ENCODE assay signal across 19 mouse cellular contexts in the genomic region with DNA sequence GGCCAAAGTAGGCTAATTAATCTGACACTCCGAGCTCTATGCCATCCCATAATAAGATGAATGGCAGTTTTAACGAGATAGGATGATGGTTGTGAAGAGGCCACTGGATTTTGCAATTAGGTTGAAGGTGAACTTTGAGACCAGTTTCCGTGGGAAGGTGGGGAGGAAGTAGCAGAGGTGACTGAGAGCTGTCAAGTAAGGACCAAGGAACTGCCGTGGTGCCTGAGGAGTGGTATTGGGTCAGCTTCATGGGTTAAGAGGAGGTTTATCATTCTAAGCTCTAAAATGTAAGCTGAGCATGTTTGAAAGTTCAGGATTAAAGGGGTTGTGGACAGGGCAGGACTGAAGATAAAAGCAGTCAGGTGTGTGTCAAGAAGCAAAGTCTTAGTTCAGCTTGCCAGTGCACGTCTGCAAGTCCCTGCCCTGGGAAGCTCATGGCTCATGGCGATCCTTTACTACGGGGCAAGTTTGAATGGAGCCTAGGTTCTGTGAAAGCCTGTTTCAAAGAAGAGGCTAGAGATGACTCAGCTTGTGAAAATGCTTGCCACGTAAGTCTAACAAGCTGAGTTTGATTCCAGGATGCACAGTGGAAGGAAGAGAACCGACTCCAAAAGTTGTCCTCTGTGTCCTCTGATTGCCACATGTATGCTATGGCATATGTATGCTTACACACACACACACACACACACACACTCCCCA. TPM values are rescaled to one million over a fixed set of nuclear protein-coding genes. Genes with fewer than 3 reads are reported as not detected.
DNase-seq lines count a peak whose midpoint lies in the region; ATAC-seq and TF ChIP-seq lines count a peak whose summit lies in the region.
"Had no signal": no experiment of that assay in that cellular context is flagged by ENCODE, and none has a peak within 500 bp of the region (broad histone marks: within the 10 kb centered on the region; RNA-seq: fewer than 3 reads in every experiment).

No protein-coding gene starts in this region.

- no peaks in the 10 kb centered on the region for H3K79me2 ChIP-seq in CH12.LX (replicated peaks; ENCODE audit: control insufficient read depth, extremely low read depth, insufficient read depth, poor library complexity, severe bottlenecking)

- no peaks in the 10 kb centered on the region for H3K9me3 ChIP-seq in liver, embryonic 15.5 days (replicated peaks)
- no peaks in the 10 kb centered on the region for H3K9me3 ChIP-seq in CH12.LX (replicated peaks; ENCODE audit: low read length)
- no peaks in the 10 kb centered on the region for H3K9me3 ChIP-seq in stomach, postnatal 0 days (ENCODE audit: control insufficient read depth, low read length)
- H3K9me3 ChIP-seq in heart, embryonic 12.5 days (replicated peaks): no peaks in the 10 kb centered on the region
- H3K9me3 ChIP-seq: embryonic facial prominence, embryonic 13.5 days; forebrain, embryonic 12.5 days; hindbrain, embryonic 12.5 days had no signal

- no peak for TF ChIP-seq CTCF in CH12.LX (conservative IDR thresholded peaks at IDR 0.05 in 1 of 2, IDR thresholded peaks at IDR 0.05 in 1 of 2; ENCODE audit: low read depth in 2 of 2, low read length in 2 of 2)
- no peak for TF ChIP-seq CTCF in stomach, postnatal 0 days (IDR thresholded peaks at IDR 0.05; ENCODE audit: low read depth)

- peak overlapping the region; percentile 16 for H3K27ac ChIP-seq in liver, embryonic 15.5 days (replicated peaks)
- H3K27ac ChIP-seq in CH12.LX (ENCODE audit: insufficient read depth, low read depth): no peak overlapping the region
- H3K27ac ChIP-seq in stomach, postnatal 0 days (replicated peaks): peak overlapping the region; percentile 81
- no peak overlapping the region for H3K27ac ChIP-seq in heart, embryonic 12.5 days (ENCODE audit: poor library complexity, severe bottlenecking)
- H3K27ac ChIP-seq: embryonic facial prominence, embryonic 13.5 days; forebrain, embryonic 12.5 days; hindbrain, embryonic 12.5 days had no signal

- TF ChIP-seq RAD21 in CH12.LX (IDR thresholded peaks at IDR 0.05; ENCODE audit: low read depth, low read length): no peak

- no peak for TF ChIP-seq EP300 in CH12.LX (IDR thresholded peaks at IDR 0.05; ENCODE audit: low read length)
- TF ChIP-seq EP300 in stomach, postnatal 0 days (optimal IDR thresholded peaks at IDR 0.05): no peak

- H3K4me2 ChIP-seq in liver, embryonic 15.5 days: no peak overlapping the region
- H3K4me2 ChIP-seq in CH12.LX (ENCODE audit: insufficient read depth, low read depth, poor library complexity, severe bottlenecking): no peak overlapping the region
- H3K4me2 ChIP-seq in stomach, postnatal 0 days (replicated peaks; ENCODE audit: low read depth): no peak overlapping the region
- no peak overlapping the region for H3K4me2 ChIP-seq in heart, embryonic 12.5 days
- H3K4me2 ChIP-seq: embryonic facial prominence, embryonic 13.5 days; forebrain, embryonic 12.5 days; hindbrain, embryonic 12.5 days had no signal

- DNase-seq in liver (no peak), CH12.LX (ENCODE audit: extremely low read depth) (no peak)
- DNase-seq in induced T-regulatory cell, adult 2 months (ENCODE audit: low read depth): peak; percentile 56
- no peak for DNase-seq in stomach, postnatal 0 days (ENCODE audit: low spot score)
- DNase-seq in cerebellum, adult 18-20 months: no peak
- DNase-seq: cerebellum, adult 11-12 months; heart, adult 18-20 months; kidney, adult 18-20 months; right cerebral cortex, postnatal 25 days; thymus, postnatal 14 days had no signal

- TF ChIP-seq POLR2A in CH12.LX (IDR thresholded peaks at IDR 0.05; ENCODE audit: low read depth, low read length): no peak

- ATAC-seq in liver, embryonic 15.5 days (ENCODE audit: insufficient read depth): no peak
- peak; percentile 63; the same call in 1 of the 2 replicates for ATAC-seq in stomach, postnatal 0 days (ENCODE audit: low FRiP score, low TSS enrichment)
- ATAC-seq in heart, embryonic 12.5 days (ENCODE audit: insufficient number of reproducible peaks, low FRiP score): no peak
- ATAC-seq: midbrain, embryonic 16.5 days had no signal

- no peaks in the 10 kb centered on the region; the same call in 1 of the 2 replicates for H3K27me3 ChIP-seq in liver, embryonic 15.5 days
- no peaks in the 10 kb centered on the region for H3K27me3 ChIP-seq in CH12.LX (replicated peaks)
- H3K27me3 ChIP-seq in stomach, postnatal 0 days (ENCODE audit: control insufficient read depth, insufficient read depth, low read length): no peaks in the 10 kb centered on the region
- H3K27me3 ChIP-seq in heart, embryonic 12.5 days (replicated peaks): no peaks in the 10 kb centered on the region
- H3K27me3 ChIP-seq: embryonic facial prominence, embryonic 13.5 days; forebrain, embryonic 12.5 days; hindbrain, embryonic 12.5 days had no signal

- H3K36me3 ChIP-seq in liver, embryonic 15.5 days (replicated peaks): 0 out of 2 replicates have a peak, but pooled peaks cover 3% of the 10 kb centered on the region
- H3K36me3 ChIP-seq in CH12.LX (replicated peaks in 1 of 2; ENCODE audit: control insufficient read depth in 1 of 2, insufficient read depth in 1 of 2, low read length in 1 of 2): no peaks in the 10 kb centered on the region
- H3K36me3 ChIP-seq in stomach, postnatal 0 days (ENCODE audit: control insufficient read depth, insufficient read depth, low read length): no peaks in the 10 kb centered on the region
- no peaks in the 10 kb centered on the region for H3K36me3 ChIP-seq in heart, embryonic 12.5 days
- H3K36me3 ChIP-seq: embryonic facial prominence, embryonic 13.5 days; forebrain, embryonic 12.5 days; hindbrain, embryonic 12.5 days had no signal

- in situ Hi-C loops in CH12.LX (cut with MboI; ENCODE audit: low pct_ligation_motif_present, low pct_unique_long_range_greater_than_20kb, low sequenced_read_pairs): no loop called here

- WGBS in liver, embryonic 15.5 days (ENCODE audit: insufficient replicate concordance): 68% methylated on average over 9 of the region's 9 CpGs
- 55% methylated on average over 9 of the region's 9 CpGs for WGBS in stomach, postnatal 0 days
- 78% methylated on average over 9 of the region's 9 CpGs for WGBS in heart, embryonic 12.5 days

- H3K4me3 ChIP-seq in liver, embryonic 15.5 days (replicated peaks): no peak overlapping the region
- no peak overlapping the region for H3K4me3 ChIP-seq in CH12.LX (replicated peaks in 1 of 3; ENCODE audit: low read depth in 2 of 3, low read length in 2 of 3, poor library complexity in 1 of 3)
- H3K4me3 ChIP-seq in stomach, postnatal 0 days (ENCODE audit: low read depth, low read length): no peak overlapping the region
- H3K4me3 ChIP-seq in heart, embryonic 12.5 days: no peak overlapping the region
- H3K4me3 ChIP-seq: embryonic facial prominence, embryonic 13.5 days; forebrain, embryonic 12.5 days; hindbrain, embryonic 12.5 days had no signal

- peaks cover 46% of the 10 kb centered on the region for H3K4me1 ChIP-seq in liver, embryonic 15.5 days (replicated peaks)
- peaks cover 4 to 7% of the 10 kb centered on the region in 2 experiments; a peak in 2 of 4 replicates for H3K4me1 ChIP-seq in CH12.LX (ENCODE audit: control insufficient read depth in 1 of 2, insufficient read depth in 2 of 2)
- H3K4me1 ChIP-seq in stomach, postnatal 0 days (replicated peaks; ENCODE audit: control insufficient read depth, insufficient read depth): no peaks in the 10 kb centered on the region
- peaks cover 8% of the 10 kb centered on the region; the same call in 1 of the 2 replicates for H3K4me1 ChIP-seq in heart, embryonic 12.5 days (replicated peaks)
- H3K4me1 ChIP-seq: forebrain, embryonic 12.5 days; hindbrain, embryonic 12.5 days had no signal

- no peak overlapping the region for H3K9ac ChIP-seq in liver, embryonic 15.5 days
- no peak overlapping the region for H3K9ac ChIP-seq in CH12.LX (ENCODE audit: insufficient read depth, low read depth)
- no peak overlapping the region for H3K9ac ChIP-seq in stomach, postnatal 0 days (ENCODE audit: low read length)
- no peak overlapping the region for H3K9ac ChIP-seq in heart, embryonic 12.5 days
- H3K9ac ChIP-seq: embryonic facial prominence, embryonic 13.5 days; forebrain, embryonic 12.5 days; hindbrain, embryonic 12.5 days had no signal

- dilution Hi-C loops in CH12.LX (cut with MboI; ENCODE audit: extremely low pct_ligation_motif_present, extremely low pct_unique_long_range_greater_than_20kb, low sequenced_read_pairs): no loop called here

TF ChIP-seq in CH12.LX, 34 proteins besides CTCF, POLR2A, EP300 and RAD21 (continues in another document):
- TF ChIP-seq MAX (IDR thresholded peaks at IDR 0.05; ENCODE audit: low read length) (no peak), ZMIZ1 (IDR thresholded peaks at IDR 0.05; ENCODE audit: low read depth, low read length) (no peak), UBTF (IDR thresholded peaks at IDR 0.05; ENCODE audit: low read depth, low read length) (no peak), TCF12 (IDR thresholded peaks at IDR 0.05; ENCODE audit: low read depth, low read length) (no peak), E2F4 (IDR thresholded peaks at IDR 0.05; ENCODE audit: insufficient replicate concordance, low read depth, low read length) (no peak), TBP (conservative IDR thresholded peaks at IDR 0.05; ENCODE audit: low read depth, low read length) (no peak), ZC3H11A (IDR thresholded peaks at IDR 0.05; ENCODE audit: low read depth, low read length) (no peak), SMC3 (IDR thresholded peaks at IDR 0.05; ENCODE audit: low read depth, low read length) (no peak), CHD2 (IDR thresholded peaks at IDR 0.05; ENCODE audit: low read length) (no peak), SIN3A (IDR thresholded peaks at IDR 0.05; ENCODE audit: low read length) (no peak), CHD1 (IDR thresholded peaks at IDR 0.05; ENCODE audit: low read depth, low read length) (no peak), MXI1 (IDR thresholded peaks at IDR 0.05; ENCODE audit: low read depth, low read length) (no peak), USF1 (IDR thresholded peaks at IDR 0.05; ENCODE audit: low read depth, low read length) (no peak), ZKSCAN1 (IDR thresholded peaks at IDR 0.05; ENCODE audit: borderline replicate concordance, low read depth, low read length) (no peak)

RNA-seq across cellular contexts. Expression of gene Srsf5, which starts 7.8 kb away (rescaled TPM):
- polyA plus RNA-seq in liver, embryonic 15.5 days (2015; fragmentation: Nextera tagmentation; extraction: Ambion mirVana): 283 and 287 TPM in 2 replicates
- total RNA-seq in CH12.LX (2012; rRNA removed): 260 and 311 TPM in 2 replicates
- 459 and 511 TPM in 2 replicates for total RNA-seq in CH12.LX (2014; rRNA removed)
- polyA plus RNA-seq in CH12.LX (2012; ENCODE audit: insufficient read length, low read depth): 549 and 597 TPM in 2 replicates
- 283 and 303 TPM in 2 replicates for polyA plus RNA-seq in stomach, postnatal 0 days (2015; fragmentation: Nextera tagmentation; extraction: Ambion mirVana)
- 439 and 445 TPM in 2 replicates for polyA plus RNA-seq in heart, embryonic 12.5 days (2016; fragmentation: Nextera tagmentation; extraction: Ambion mirVana)

RNA-seq across cellular contexts. Expression of gene Slc10a1, which starts 31.0 kb away (rescaled TPM):
- 12.9 and 21.9 TPM in 2 replicates for polyA plus RNA-seq in liver, embryonic 15.5 days (2015; fragmentation: Nextera tagmentation; extraction: Ambion mirVana)
- total RNA-seq in CH12.LX (2012; rRNA removed) (0.13 TPM in 2 replicates), CH12.LX (2014; rRNA removed) (not detected in 2 replicates)
- 0.20 and 0.23 TPM in 2 replicates for polyA plus RNA-seq in CH12.LX (2012; ENCODE audit: insufficient read length, low read depth)
- polyA plus RNA-seq in stomach, postnatal 0 days (2015; fragmentation: Nextera tagmentation; extraction: Ambion mirVana): 0.58 and 1.1 TPM in 2 replicates
- polyA plus RNA-seq in heart, embryonic 12.5 days (2016; fragmentation: Nextera tagmentation; extraction: Ambion mirVana): 0.53 and 0.64 TPM in 2 replicates
- total RNA-seq: heart, adult 18-20 months; layer of hippocampus, postnatal 25 days had no signal
- polyA plus RNA-seq: brain, embryonic 14.5 days; cortical plate, adult 2 months had no signal

Comparison
In these comparisons a context has a peak if more than half of its experiments do, and no peak if none do; other contexts are left out.
1. H3K27ac ChIP-seq: peak in liver, embryonic 15.5 days (single experiment) and stomach, postnatal 0 days (single experiment); none in CH12.LX (single experiment) and heart, embryonic 12.5 days (single experiment).